Mouse (Mus musculus) gastrocnemius, postnatal 25 days (tissue): ENCODE results near the gene Srsf10. TPM values are rescaled to one million over a fixed set of nuclear protein-coding genes. Genes with fewer than 3 reads are reported as not detected.

ENCODE experiments used
- DNase-seq: peaks from one replicate; pipeline ENCODE4 v3.0.0; 2022
- total RNA-seq, 2 experiments: library from RNA; stranded (reverse); gene quantifications; 1 replicate in 1 of 2; 2 replicates in 1 of 2; pipeline ENCODE4 v1.2.3; 2021

The Srsf10 gene
- total RNA-seq, 2 experiments from 2014 or later, result 22.6 to 25.2 TPM

DNA sequence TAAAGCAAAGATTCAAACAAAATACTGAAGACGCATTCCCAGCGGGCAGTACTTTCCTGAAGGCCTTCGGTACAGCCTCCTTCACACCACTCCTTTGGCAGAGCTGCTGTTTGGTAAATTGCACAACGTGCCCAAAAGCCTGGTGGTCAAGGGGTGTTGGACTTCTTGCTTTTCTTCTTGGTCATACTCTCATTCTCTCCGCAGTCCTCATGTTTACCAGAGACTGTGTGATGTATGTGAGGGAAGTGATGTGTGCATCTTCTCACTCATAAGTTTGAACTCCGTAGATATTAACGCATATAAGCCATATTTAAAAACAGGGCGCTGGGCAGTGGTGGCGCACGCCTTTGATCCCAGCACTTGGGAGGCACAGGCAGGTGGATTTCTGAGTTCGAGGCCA lies 917 bp upstream of the Srsf10 start:
- DNase-seq, result no peak

DNA sequence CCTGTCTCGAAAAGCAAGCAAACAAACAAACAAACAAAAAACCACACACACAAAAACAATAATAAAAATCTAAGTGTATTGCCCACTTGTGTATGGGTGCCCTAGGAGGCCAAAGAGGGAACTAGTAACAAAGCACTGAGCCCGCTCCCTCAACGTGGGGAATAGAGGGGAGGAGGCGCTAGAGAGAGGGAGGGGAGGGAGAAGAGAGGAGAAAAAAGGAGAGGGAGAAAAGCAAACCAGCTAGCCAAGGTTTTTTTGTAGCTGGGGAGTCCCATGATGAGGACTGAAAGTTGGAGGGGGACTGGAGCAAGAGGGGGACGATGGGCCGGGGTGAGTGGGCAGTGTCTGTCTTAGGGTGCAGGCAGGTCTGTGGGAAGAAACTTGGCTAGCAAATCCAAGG lies 467 bp upstream of the Srsf10 start:
- DNase-seq, result no peak

GRCm38 (mm10) chr4:135856223-135857091 lies 910 bp downstream of the Srsf10 start:
- DNase-seq, result peak; percentile 64

DNA sequence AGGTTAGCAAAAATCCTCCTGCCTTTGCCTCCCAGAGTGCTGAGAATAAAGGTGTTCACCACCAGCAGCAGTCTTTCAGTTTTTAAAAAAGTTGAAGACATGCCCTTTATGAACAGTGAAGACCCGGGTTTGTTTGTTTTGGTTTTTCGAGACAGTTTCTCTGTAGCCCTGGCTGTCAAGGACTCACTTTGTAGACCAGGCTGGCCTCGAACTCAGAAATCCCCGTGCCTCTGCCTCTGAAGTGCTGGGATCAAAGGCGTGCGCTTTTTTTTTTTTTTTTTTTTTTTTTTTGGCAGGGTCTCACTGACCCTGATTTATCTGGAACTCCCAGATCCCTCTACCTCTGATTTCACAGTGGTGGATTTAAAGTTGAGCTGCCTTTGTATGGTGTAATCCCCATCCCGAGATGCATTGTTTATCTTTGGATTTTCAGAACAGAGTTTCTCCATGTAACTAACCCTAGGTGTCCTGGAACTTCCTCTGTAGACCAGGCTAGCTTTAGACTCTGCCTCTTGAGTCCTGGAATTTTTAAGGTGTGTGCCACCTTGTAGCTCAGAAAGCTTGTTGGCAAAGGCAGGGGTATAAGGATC lies 2.1 kb downstream of the Srsf10 start:
- no peak for DNase-seq

DNA sequence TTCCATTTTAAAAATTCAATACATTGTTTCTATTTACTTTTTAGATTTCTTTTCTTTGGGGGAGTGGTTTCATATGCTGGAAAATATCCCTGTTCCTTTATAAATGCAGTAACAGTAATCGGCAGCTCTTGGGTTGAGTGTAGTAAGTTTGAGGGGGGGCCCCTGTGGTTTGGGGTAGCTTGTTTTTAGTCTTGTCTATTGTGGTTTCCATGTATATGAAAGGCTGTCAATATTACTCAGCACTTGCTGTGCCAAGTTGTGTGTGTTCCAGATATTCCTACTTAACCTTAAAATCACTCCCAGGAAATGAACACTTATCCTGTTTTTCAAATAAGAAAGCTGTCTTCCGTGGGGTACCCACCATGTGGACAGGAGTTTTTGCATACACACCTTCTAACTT lies 13.4 kb downstream of the Srsf10 start:
- DNase-seq, result no peak

GRCm38 (mm10) chr4:135870227-135871023 lies 14.9 kb downstream of the Srsf10 start:
- DNase-seq, result no peak

DNA sequence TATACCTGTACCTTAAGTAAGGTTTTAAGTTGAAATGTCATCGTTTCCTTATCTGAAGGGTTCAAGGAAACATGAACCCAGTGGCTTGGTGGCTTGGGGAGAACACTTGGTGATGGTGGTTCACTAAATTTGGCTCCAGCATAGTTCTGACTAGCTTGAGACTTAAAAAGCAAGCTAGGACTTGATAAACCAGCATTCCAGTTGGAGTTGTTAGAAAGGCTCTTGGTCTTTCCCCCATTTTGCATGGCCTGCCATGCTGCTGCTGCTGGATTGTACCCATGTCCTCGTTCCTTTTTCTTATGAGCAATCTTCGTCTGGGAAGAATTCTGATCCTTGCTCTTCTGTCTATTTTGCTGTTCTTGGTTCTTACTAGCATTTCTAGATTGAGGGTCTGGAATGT lies 16.5 kb downstream of the Srsf10 start:
- no peak for DNase-seq

GRCm38 (mm10) chr4:135872589-135873391 lies 17.2 kb downstream of the Srsf10 start:
- no peak for DNase-seq

GRCm38 (mm10) chr4:135873526-135874202 lies 18.1 kb downstream of the Srsf10 start, which contains the start of gene Pnrc2:
TSS of gene Pnrc2 (minus strand) at chr4:135873850.
- peak; percentile 95 for DNase-seq

- DNase-seq, result peak; percentile 6
Measured at GRCm38 (mm10) chr4:135874564-135875535, 19.3 kb downstream of the Srsf10 start.

GRCm38 (mm10) chr4:135875546-135875945 lies 20.0 kb downstream of the Srsf10 start:
- DNase-seq, result no peak

- DNase-seq, result peak; percentile 38
Measured at GRCm38 (mm10) chr4:135875991-135876582, 20.5 kb downstream of the Srsf10 start.

- peak; percentile 78 for DNase-seq
Measured at GRCm38 (mm10) chr4:135876583-135877020, 21.1 kb downstream of the Srsf10 start.

DNA sequence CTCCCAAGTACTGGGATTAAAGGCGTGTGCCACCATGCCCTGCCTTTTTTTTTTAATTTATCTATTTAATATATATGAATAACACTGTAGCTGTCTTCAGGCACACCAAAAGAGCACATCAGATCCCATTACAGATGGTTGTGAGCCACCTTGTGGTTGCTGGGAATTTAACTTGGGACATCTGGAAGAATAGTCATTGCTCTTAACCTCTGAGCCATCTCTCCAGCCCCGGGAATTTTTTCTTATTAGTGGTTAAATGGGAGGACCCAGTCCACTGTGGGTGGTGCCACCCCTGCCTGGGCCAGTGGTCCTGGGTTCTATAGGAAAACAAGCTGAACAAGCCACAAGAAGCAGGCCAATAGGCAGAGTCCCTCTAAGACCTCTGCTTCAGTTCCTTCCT lies 22.2 kb downstream of the Srsf10 start:
- DNase-seq, result peak; percentile 12

DNA sequence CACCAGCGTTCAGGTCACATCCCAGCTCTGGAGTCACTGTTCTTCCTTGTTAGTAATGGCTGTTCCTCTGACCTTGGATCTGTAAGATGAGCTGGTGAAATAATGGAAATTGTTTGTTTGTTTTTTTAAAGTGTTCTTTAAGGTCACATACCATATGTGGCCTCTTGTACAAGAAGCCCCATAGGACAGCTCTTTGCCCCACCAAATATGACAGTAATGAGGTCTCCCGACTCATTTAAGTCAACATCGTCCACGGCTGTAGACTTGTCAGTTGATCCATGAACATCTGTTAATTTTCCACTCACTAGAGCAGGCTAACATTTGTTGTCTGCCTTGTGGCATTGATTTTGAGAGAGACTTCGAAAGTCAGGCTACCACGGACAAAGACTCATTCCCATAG lies 23.5 kb downstream of the Srsf10 start:
- peak; percentile 1 for DNase-seq

DNA sequence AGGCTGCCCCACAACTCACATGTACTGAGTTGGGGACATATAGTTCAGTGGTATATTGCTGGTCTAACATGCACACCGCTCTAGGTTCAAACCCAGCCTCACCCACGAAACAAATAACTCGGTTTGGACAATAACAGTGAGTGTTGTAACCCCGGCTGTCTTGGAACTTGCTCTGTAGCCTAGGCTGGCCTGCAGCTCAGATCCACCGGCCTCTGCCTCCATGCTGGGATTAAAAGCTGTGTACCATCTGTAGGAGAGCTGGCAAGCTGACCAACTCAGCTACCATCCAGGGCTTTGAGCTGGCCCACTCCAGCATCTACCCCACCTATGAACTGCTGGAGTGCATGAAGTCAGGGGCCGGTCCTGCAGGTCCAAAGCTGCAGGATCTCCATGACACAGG lies 24.5 kb downstream of the Srsf10 start:
- peak; percentile 3 for DNase-seq

DNA sequence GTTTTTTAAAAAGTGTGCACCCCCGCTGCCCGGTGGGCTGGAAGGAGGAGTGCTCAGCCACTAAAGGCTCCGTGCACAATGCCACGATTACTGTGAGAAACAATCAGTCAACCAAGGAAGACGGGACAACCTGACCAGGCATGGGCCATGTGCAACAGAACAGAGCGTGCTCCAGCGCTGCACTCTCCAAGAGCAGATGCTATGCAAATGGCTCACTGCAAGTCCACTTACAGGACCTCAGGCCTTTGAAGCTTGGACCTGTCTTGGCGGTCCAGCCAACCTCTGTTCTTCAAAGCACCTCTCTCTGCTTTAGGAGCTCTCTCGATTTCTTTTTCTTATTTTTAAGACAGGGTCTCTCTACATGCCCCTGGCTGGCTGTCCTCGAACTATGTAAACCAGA lies 25.0 kb downstream of the Srsf10 start:
- DNase-seq, result no peak

DNA sequence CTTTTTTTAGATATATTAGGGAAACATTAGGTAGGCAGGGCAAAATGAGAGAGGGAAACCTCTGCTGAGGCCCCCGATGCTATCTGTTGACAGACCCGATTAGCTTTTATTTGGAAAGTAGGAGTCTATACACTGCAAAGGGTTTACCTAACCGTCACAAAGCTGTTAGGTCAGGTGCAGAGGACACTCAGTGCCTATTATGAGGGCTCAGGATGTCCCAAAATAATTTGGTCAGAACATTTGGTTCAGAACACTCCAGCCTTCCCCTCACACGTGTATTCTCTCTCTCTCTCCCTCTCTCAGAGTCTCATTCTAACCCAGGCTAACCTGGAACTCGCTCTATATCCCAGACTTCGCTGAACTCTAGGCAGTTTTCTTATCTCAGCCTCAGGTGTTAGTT lies 26.5 kb downstream of the Srsf10 start:
- no peak for DNase-seq

GRCm38 (mm10) chr4:135883401-135883851 lies 27.9 kb downstream of the Srsf10 start:
- DNase-seq, result no peak
